Comparison of ENCODE assay signal across 13 mouse cellular contexts in genomic region chr8:109954486-109954948, GRCm38 (mm10). TPM values are rescaled to one million over a fixed set of nuclear protein-coding genes. Genes with fewer than 3 reads are reported as not detected.
DNase-seq lines count a peak whose midpoint lies in the region; ATAC-seq lines count a peak whose summit lies in the region.
"Had no signal": no experiment of that assay in that cellular context is flagged by ENCODE, and none has a peak within 500 bp of the region (broad histone marks: within the 10 kb centered on the region; RNA-seq: fewer than 3 reads in every experiment).

No protein-coding gene starts in this region.

- DNase-seq in gastrocnemius, adult 18-20 months (ENCODE audit: low spot score): peak; percentile 35
- DNase-seq in gastrocnemius, postnatal 10 days: no peak
- DNase-seq in MN1 (ENCODE audit: low spot score): peak; percentile 83
- DNase-seq in neural tube, embryonic 10.5 days (ENCODE audit: extremely low spot score, low spot score): peak; percentile 37
- DNase-seq in adrenal gland, postnatal 25 days: no peak
- no peak for DNase-seq in urinary bladder, postnatal 14 days (ENCODE audit: low spot score)
- DNase-seq: adrenal gland, postnatal 10 days; thymus, adult 18-20 months had no signal

- H3K4me2 ChIP-seq in forebrain, embryonic 16.5 days (ENCODE audit: low read length): no peak overlapping the region
- H3K4me2 ChIP-seq: limb, embryonic 13.5 days had no signal

- no peaks in the 10 kb centered on the region for H3K36me3 ChIP-seq in forebrain, embryonic 16.5 days (ENCODE audit: control insufficient read depth, insufficient read depth)
- H3K36me3 ChIP-seq: limb, embryonic 13.5 days had no signal

- peak; percentile 60 for ATAC-seq in forebrain, embryonic 16.5 days
- no peak for ATAC-seq in activated CD4-positive, CD25-positive, alpha-beta regulatory T cell, adult 4 months

- H3K4me3 ChIP-seq in forebrain, embryonic 16.5 days (replicated peaks; ENCODE audit: low read length): no peak overlapping the region
- H3K4me3 ChIP-seq: limb, embryonic 13.5 days; myocyte had no signal

- H3K4me1 ChIP-seq in forebrain, embryonic 16.5 days (replicated peaks; ENCODE audit: control insufficient read depth, insufficient read depth, low read length): peaks cover 14% of the 10 kb centered on the region

- no peak overlapping the region for H3K9ac ChIP-seq in forebrain, embryonic 16.5 days (replicated peaks; ENCODE audit: low read depth, low read length)
- H3K9ac ChIP-seq: limb, embryonic 13.5 days had no signal

- H3K27me3 ChIP-seq in forebrain, embryonic 16.5 days (replicated peaks; ENCODE audit: control insufficient read depth, insufficient read depth, low read length): no peaks in the 10 kb centered on the region

- no peaks in the 10 kb centered on the region for H3K9me3 ChIP-seq in forebrain, embryonic 16.5 days (ENCODE audit: control insufficient read depth, low read length)
- H3K9me3 ChIP-seq: limb, embryonic 13.5 days had no signal

- 38% methylated on average over 13 of the region's 13 CpGs for WGBS in forebrain, embryonic 16.5 days

- H3K27ac ChIP-seq in forebrain, embryonic 16.5 days (ENCODE audit: low read length): no peak overlapping the region
- H3K27ac ChIP-seq: limb, embryonic 13.5 days had no signal

RNA-seq across cellular contexts. Expression of gene Marveld3, which starts 7.5 kb away (rescaled TPM):
- not detected for total RNA-seq in gastrocnemius, adult 18-20 months (2021)
- total RNA-seq in gastrocnemius, postnatal 10 days (2021): under 1 TPM; 0.25 to 0.26 TPM
- polyA plus RNA-seq in forebrain, embryonic 16.5 days (2015; fragmentation: Nextera tagmentation; extraction: Ambion mirVana): 1.1 and 2.4 TPM in 2 replicates
- polyA plus RNA-seq in activated CD4-positive, CD25-positive, alpha-beta regulatory T cell, adult 4 months (2017; shearing (Covaris generic)): not detected
- not detected in 2 replicates for total RNA-seq in adrenal gland, postnatal 25 days (2021)
- polyA plus RNA-seq: C2C12 had no signal

RNA-seq across cellular contexts. Expression of gene Tat, which starts 35.7 kb away (rescaled TPM):
- under 1 TPM in 1 of 2 experiments, not detected in 1; 0.31 TPM for total RNA-seq in gastrocnemius, adult 18-20 months (2021)
- not detected for total RNA-seq in gastrocnemius, postnatal 10 days (2021)
- 0.14 TPM in 1 of 2 replicates, not detected in the other for polyA plus RNA-seq in forebrain, embryonic 16.5 days (2015; fragmentation: Nextera tagmentation; extraction: Ambion mirVana)
- not detected for polyA plus RNA-seq in activated CD4-positive, CD25-positive, alpha-beta regulatory T cell, adult 4 months (2017; shearing (Covaris generic))
- total RNA-seq in adrenal gland, postnatal 25 days (2021): 6.9 TPM in 1 of 2 replicates, not detected in the other
- polyA plus RNA-seq: C2C12; limb, embryonic 13.5 days; myocyte had no signal

Comparison
In these comparisons a context has a peak if more than half of its experiments do, and no peak if none do; other contexts are left out.
1. DNase-seq: peak in gastrocnemius, adult 18-20 months (single experiment), MN1 (single experiment) and neural tube, embryonic 10.5 days (single experiment); none in gastrocnemius, postnatal 10 days (single experiment), adrenal gland, postnatal 25 days (single experiment) and urinary bladder, postnatal 14 days (single experiment).